Mouse (Mus musculus): ENCODE results near the gene Aatf. TPM values are rescaled to one million over a fixed set of nuclear protein-coding genes. Genes with fewer than 3 reads are reported as not detected.

Gene Aatf
- total RNA-seq, 2 experiments from 2014 or later = 20.8 to 21.3 TPM

- no peak overlapping the region for H3K4me3 ChIP-seq
- TF ChIP-seq CTCF (conservative IDR thresholded peaks at IDR 0.05) = no peak
- no peak for DNase-seq (ENCODE audit: low spot score in 2 of 2)
- no peak overlapping the region for H3K27ac ChIP-seq
Observed at GRCm38 (mm10) chr11:84519576-84520268, 6.4 kb upstream of the Aatf start.

- Histone ChIP-seq H3K27ac (no peak overlapping the region), H3K4me3 (no peak overlapping the region)
- DNase-seq (ENCODE audit: low spot score in 2 of 2) = no peak
- TF ChIP-seq CTCF (conservative IDR thresholded peaks at IDR 0.05) = no peak
Observed at GRCm38 (mm10) chr11:84519036-84519435, 5.7 kb upstream of the Aatf start.

GRCm38 (mm10) chr11:84518261-84518660 is 4.9 kb upstream of the Aatf start:
- DNase-seq (ENCODE audit: low spot score in 2 of 2) = no peak
- TF ChIP-seq CTCF (conservative IDR thresholded peaks at IDR 0.05) = no peak
- H3K27ac ChIP-seq = no peak overlapping the region
- H3K4me3 ChIP-seq = no peak overlapping the region

DNA sequence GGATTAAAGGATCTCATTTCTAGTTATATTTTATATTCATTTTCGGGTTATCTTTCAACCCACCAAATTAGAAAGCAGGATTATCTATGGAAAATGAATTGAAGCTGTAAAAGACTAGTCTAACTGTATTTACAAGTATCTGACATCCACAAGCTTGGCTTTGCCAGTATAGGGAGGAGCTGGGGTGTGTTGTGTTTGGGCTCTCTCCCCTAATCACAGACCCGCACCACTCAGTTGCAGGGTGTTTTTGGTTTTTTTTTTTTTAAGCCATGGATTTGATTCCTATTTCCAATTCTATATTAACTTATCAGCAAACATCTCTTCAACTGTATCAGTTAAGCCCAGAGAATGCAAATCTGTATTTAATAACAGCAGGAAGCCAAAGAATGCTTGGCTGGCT is 4.1 kb upstream of the Aatf start:
- DNase-seq (ENCODE audit: low spot score in 2 of 2) = no peak
- no peak for TF ChIP-seq CTCF (conservative IDR thresholded peaks at IDR 0.05)
- Histone ChIP-seq H3K27ac (no peak overlapping the region), H3K4me3 (no peak overlapping the region)

DNA sequence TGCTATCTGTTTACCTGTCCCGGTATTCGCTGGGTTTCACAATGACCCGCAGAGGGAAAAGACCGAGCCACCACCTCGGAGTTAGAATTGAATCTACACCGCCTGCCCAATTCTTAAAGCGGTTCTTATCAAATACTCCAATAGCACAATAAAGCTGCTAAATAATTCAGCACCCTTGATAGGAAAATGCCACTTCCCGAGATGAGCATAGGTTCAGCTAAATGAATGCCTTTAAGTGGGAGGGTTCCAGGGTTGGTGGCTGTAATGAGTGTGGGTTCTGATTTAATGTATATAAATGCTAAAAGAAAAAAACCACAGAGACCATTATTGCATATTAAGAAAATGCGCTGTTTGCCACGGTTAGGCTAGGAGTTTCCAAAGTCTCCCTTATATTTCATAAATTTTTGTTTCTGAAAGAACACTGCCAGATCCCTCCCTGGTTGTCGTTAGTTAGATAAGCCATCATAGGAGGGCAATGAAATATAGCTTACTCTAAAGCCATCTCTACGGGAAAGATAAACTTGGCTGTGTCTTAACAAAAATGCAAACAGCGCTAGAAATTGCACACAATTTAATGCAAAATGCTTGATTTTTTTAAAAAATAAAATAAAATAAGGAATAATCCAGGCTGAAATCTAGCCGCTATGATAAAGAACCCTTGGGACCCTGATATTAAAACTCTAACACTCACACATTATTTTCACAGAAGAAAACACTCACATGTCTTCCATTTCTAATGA is 3.3 kb upstream of the Aatf start:
- no peak for TF ChIP-seq CTCF (conservative IDR thresholded peaks at IDR 0.05)
- DNase-seq (ENCODE audit: low spot score in 2 of 2) = no peak
- H3K27ac ChIP-seq = no peak overlapping the region
- no peak overlapping the region for H3K4me3 ChIP-seq

- TF ChIP-seq CTCF (conservative IDR thresholded peaks at IDR 0.05) = no peak
- Histone ChIP-seq H3K27ac (no peak overlapping the region), H3K4me3 (no peak overlapping the region)
- no peak for DNase-seq (ENCODE audit: low spot score in 2 of 2)
Observed at GRCm38 (mm10) chr11:84512031-84512430, 1.3 kb downstream of the Aatf start.

GRCm38 (mm10) chr11:84504296-84504695 is 9.0 kb downstream of the Aatf start:
- peak; percentile 57 for TF ChIP-seq CTCF (conservative IDR thresholded peaks at IDR 0.05)
- no peak overlapping the region for H3K4me3 ChIP-seq
- no peak for DNase-seq (ENCODE audit: low spot score in 2 of 2)
- H3K27ac ChIP-seq = no peak overlapping the region

DNA sequence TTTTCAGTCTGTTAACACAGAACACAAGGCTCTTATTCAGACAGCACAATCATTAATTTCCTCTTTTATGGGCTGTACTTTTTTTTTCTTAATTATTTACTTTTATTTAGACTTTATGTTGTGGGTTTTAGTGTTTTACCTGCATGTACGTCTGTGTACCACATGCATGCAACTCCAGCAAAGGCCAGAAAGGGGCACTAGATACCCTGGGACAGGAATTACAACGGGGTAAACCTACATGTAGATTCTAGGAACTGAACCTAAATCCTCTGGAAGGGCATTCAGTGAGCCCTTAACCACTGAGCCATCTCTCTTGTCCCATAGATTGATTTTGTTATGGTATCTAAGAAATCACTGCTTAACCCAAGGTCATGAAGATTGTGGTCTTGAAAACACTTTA is 15.4 kb downstream of the Aatf start:
- Histone ChIP-seq H3K4me3 (no peak overlapping the region), H3K27ac (no peak overlapping the region)
- TF ChIP-seq CTCF (conservative IDR thresholded peaks at IDR 0.05) = peak; percentile 69
- no peak for DNase-seq (ENCODE audit: low spot score in 2 of 2)

DNA sequence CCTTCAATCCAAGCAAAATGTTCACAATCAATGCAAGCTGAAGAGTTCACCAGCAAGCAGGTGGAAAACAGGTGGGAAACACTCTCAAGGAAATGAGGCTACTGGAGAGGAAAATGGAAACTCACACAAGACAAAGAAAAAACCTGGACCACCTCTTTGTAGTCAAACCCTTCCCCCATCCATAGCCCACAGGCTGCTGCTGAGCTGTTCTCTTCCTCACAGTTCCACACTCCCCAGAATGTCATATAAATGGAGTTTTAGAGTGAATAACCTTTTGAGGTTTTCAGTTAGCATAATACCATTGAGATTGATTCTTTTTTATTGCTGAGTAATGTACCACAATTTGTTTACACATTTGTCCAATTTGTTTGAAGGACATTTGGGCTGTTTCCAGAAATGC is 16.4 kb downstream of the Aatf start:
- H3K4me3 ChIP-seq = no peak overlapping the region
- TF ChIP-seq CTCF (conservative IDR thresholded peaks at IDR 0.05) = no peak

DNA sequence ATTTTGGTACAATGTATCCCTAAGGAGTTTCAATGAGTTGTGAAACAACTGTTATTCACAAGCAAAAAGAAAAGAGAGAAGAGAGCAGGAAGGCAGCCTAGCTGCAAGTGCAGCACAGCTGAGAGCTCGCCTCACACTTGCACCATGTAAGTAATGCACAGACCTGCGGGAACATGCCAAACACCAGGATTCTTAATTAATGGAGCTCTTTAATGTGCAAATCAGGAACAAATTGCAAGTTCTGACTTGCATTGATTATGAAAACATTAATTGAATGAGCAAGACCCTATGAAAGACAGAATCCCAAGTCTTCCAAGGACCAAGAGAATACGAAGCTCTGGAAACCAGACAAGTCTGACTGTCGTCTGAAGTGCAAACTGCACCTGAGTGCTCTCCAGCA is 17.5 kb downstream of the Aatf start:
- Histone ChIP-seq H3K4me3 (no peak overlapping the region), H3K27ac (no peak overlapping the region)
- no peak for TF ChIP-seq CTCF (conservative IDR thresholded peaks at IDR 0.05)
- DNase-seq (ENCODE audit: low spot score in 2 of 2) = no peak

More for the DNA sequence above, 16.4 kb downstream of the Aatf start:
- no peak for DNase-seq (ENCODE audit: low spot score in 2 of 2)
- no peak overlapping the region for H3K27ac ChIP-seq

GRCm38 (mm10) chr11:84481661-84482060 is 31.7 kb downstream of the Aatf start:
- no peak for DNase-seq (ENCODE audit: low spot score in 2 of 2)
- no peak overlapping the region for H3K27ac ChIP-seq
- H3K4me3 ChIP-seq = no peak overlapping the region
- TF ChIP-seq CTCF (conservative IDR thresholded peaks at IDR 0.05) = no peak

DNA sequence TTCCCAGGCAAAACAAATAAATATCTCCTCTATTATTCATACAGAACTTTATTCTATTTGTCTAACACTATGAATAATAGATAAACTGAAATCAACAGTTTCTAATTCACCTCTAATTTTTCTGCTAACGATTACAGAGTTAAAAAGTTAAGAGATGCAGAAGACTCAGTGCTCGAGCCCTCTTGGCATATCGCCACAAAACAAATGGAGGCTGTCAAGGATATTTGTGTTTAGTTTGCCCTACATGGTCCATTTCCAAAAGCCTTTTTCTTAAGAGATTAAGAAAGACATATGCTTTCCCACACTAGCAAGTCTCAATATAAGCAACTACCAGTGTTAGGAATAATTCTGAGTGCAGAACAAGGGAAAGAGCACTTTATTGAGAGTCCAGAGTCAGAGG is 32.9 kb downstream of the Aatf start:
- Histone ChIP-seq H3K4me3 (no peak overlapping the region), H3K27ac (no peak overlapping the region)
- TF ChIP-seq CTCF (conservative IDR thresholded peaks at IDR 0.05) = no peak
- DNase-seq (ENCODE audit: low spot score in 2 of 2) = no peak

GRCm38 (mm10) chr11:84476641-84477040 is 36.7 kb downstream of the Aatf start:
- no peak for TF ChIP-seq CTCF (conservative IDR thresholded peaks at IDR 0.05)
- no peak for DNase-seq (ENCODE audit: low spot score in 2 of 2)
- H3K27ac ChIP-seq = no peak overlapping the region
- H3K4me3 ChIP-seq = no peak overlapping the region

DNA sequence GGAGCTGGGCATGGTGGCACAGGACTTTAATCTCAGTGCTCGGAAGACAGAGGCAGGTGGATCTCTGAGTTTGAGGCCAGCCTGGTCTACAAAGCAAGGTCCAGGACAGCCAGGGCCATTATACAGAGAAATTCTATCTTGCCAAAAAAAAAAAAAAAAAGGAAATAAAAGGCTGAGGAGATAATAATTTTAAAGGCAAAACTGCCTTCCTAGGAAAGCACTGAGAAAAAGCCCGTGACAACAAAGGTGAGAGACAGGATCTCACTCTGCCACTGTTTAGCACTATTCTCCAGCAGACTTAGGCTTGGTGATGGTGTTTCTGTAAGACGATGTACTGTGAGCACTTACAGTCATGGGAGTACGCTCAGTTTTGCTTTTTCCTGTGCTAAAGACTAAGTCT is 37.3 kb downstream of the Aatf start:
- Histone ChIP-seq H3K4me3 (no peak overlapping the region), H3K27ac (no peak overlapping the region)
- TF ChIP-seq CTCF (conservative IDR thresholded peaks at IDR 0.05) = no peak
- DNase-seq (ENCODE audit: low spot score in 2 of 2) = no peak

All from layer of hippocampus, adult 2 months (tissue).